Comparison of ENCODE assay signal across 1 mouse cellular context in the genomic region with DNA sequence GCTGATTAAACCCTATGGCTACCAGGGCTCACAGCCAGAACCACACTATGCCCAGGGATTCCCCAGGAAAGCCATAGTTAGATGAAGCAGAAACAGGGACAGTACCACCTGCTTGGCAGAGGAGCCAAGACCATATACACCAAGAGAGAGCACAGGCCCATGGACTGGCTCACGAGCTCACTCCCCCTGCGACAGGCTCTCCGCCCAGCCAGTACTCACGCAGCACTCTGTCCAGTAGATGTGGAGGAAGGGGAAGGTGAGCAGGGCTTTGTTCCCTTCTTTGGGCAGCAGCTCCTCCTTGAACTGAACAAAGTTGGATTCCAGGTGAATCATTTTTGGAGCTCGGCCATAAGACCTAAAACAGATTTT.
TF ChIP-seq lines count a peak whose summit lies in the region.

No protein-coding gene starts in this region.

TF ChIP-seq in CH12.LX, 34 proteins besides CTCF, POLR2A, EP300 and RAD21 (continued from another document):
- TF ChIP-seq USF2 (conservative IDR thresholded peaks at IDR 0.05; ENCODE audit: low read depth, low read length) (no peak), JUND (conservative IDR thresholded peaks at IDR 0.05; ENCODE audit: low read depth, low read length) (no peak), TBP (conservative IDR thresholded peaks at IDR 0.05; ENCODE audit: low read depth, low read length) (0 out of 2 replicates have a peak, but pooled peaks have one; percentile 24), E2F4 (IDR thresholded peaks at IDR 0.05; ENCODE audit: insufficient replicate concordance, low read depth, low read length) (no peak)
